Mouse (Mus musculus) stomach, postnatal 0 days (tissue): ENCODE data around the gene Scimp. TPM values are rescaled to one million over a fixed set of nuclear protein-coding genes. Genes with fewer than 3 reads are reported as not detected.
"Not testable (repeated sequence)": the region's sequence is repeated elsewhere in the genome, so short reads cannot be mapped to it uniquely, and the experiment has no call there.

Experiments
- ATAC-seq: fragments of 200-750 bp; cut with Nextera tagmentation; 2 replicates; pipeline ENCODE4 v1.8.0; 2017; ENCODE audit not compliant: low FRiP score, low TSS enrichment
- DNase-seq: peaks from one replicate; pipeline ENCODE4 v3.0.0-alpha.2; 2016; ENCODE audit warnings: low spot score
- H3K27ac ChIP-seq: fragments of 300-500 bp; sonication (generic); replicated peaks from 2 replicates; pipeline ENCODE4 v1.5.1; 2014; ENCODE audit warnings: mild to moderate bottlenecking, control low read depth
- H3K27me3 ChIP-seq: fragments of 300-500 bp; sonication (generic); 2 replicates; pipeline ENCODE4 v1.6.1; 2014; ENCODE audit warnings: low read length; ENCODE audit not compliant: control insufficient read depth, insufficient read depth
- H3K36me3 ChIP-seq: fragments of 300-500 bp; sonication (generic); 2 replicates; pipeline ENCODE4 v1.6.1; 2014; ENCODE audit warnings: low read length, mixed read lengths; ENCODE audit not compliant: control insufficient read depth, insufficient read depth
- H3K4me1 ChIP-seq: fragments of 300-500 bp; sonication (generic); replicated peaks from 2 replicates; pipeline ENCODE4 v1.6.1; 2014; ENCODE audit warnings: antibody characterized with exemption; ENCODE audit not compliant: control insufficient read depth, insufficient read depth
- H3K4me2 ChIP-seq: fragments of 300-500 bp; sonication (generic); replicated peaks from 2 replicates; pipeline ENCODE4 v1.6.1; 2014; ENCODE audit warnings: low read depth, mild to moderate bottlenecking, control low read depth, moderate library complexity
- H3K4me3 ChIP-seq: fragments of 300-500 bp; sonication (generic); 2 replicates; pipeline ENCODE4 v1.5.1; 2014; ENCODE audit warnings: low read depth, low read length, control low read depth
- H3K9ac ChIP-seq: fragments of 300-500 bp; sonication (generic); 2 replicates; pipeline ENCODE4 v1.6.1; 2014; ENCODE audit warnings: mild to moderate bottlenecking, low read length, control low read depth, mixed read lengths
- H3K9me3 ChIP-seq: fragments of 300-500 bp; sonication (generic); 2 replicates; pipeline ENCODE4 v1.6.1; 2016; ENCODE audit warnings: low read length; ENCODE audit not compliant: control insufficient read depth
- CTCF ChIP-seq: IDR thresholded peaks from 2 replicates; pipeline ENCODE4 v1.5.1; 2016; ENCODE audit warnings: antibody characterized with exemption, low read depth, mild to moderate bottlenecking, moderate library complexity
- EP300 ChIP-seq: optimal IDR thresholded peaks from 2 replicates; pipeline ENCODE3; 2016; ENCODE audit warnings: antibody characterized with exemption
- WGBS: fragments of 180-500 bp; shearing (Covaris S2); extraction: QIAGEN DNeasy Blood & Tissue Kit; methylation state at CpG from one replicate; pipeline ENCODE4 v1.1.7; 2014; 5-methylcytosine and 5-hydroxymethylcytosine counted together
- polyA plus RNA-seq: library from polyadenylated mRNA; unstranded; fragments of >200 nt; fragmentation: Nextera tagmentation; extraction: Ambion mirVana; gene quantifications from 2 replicates; pipeline ENCODE4 v1.2.1, GENCODE M21; 2015

Scimp gene
- polyA plus RNA-seq, 1 experiment from 2014 or later: 0.63 TPM

DNA sequence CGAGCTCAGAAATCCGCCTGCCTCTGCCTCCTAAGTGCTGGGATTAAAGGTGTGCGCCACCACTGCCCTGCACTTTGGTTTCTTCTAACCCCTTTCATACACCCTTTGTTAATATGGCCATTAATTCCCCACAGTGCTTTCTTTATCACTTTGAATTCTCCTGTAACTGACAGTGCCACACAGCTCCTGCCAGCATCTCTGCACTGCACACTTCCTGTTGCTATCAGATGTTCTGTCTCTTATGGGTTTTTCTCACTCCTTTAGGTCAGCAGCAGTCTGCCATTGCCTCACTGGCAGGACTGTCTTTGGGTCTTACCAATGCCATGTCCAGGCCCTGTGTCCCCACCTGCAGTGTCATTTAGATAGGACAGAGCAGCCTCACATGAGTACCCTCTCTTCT lies 41.6 kb downstream of the Scimp start:
- WGBS: 96% methylated on average over 3 of the region's 3 CpGs
- no peaks in the 10 kb centered on the region for H3K9me3 ChIP-seq
- no peak overlapping the region for H3K27ac ChIP-seq
- H3K4me3 ChIP-seq: no peak overlapping the region
- TF ChIP-seq CTCF: no peak
- no peak for TF ChIP-seq EP300
- DNase-seq (no peak), ATAC-seq (no peak)
- H3K9ac ChIP-seq: no peak overlapping the region
- H3K4me2 ChIP-seq: no peak overlapping the region
- H3K4me1 ChIP-seq: no peaks in the 10 kb centered on the region
- H3K27me3 ChIP-seq: no peaks in the 10 kb centered on the region
- H3K36me3 ChIP-seq: peaks cover 7% of the 10 kb centered on the region; the same call in 1 of the 2 replicates

DNA sequence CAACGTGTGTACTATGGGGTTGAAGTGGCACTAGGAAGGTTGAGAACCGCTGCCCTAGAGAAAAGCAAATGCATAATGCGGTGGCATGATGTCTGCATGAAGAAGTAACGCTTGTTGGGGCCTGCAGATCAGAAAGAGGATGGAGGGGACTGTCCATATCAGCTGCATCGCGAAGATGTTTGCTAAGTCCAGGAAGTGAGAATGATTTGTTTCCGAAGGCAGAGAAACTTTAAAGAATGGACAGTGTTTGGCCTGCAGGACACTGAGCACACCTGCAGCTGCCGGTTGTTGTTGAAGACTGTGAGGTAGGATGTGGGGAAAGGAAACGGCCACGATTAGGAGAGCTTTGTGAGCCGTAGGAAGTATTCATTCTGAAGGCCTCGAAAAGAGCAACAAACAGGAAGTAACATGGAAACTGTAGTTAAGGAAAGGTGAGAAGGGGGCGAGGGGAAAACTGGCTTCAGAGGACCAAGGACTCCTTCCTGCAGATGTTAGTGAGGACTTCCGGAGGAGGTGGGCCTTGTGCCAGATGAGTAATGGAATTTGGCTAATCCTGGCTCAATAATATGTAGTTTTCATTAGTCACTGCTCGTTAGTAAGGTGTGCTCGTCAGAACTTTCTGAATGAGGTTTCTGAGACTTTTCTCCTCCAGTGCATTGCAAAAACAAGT lies 46.5 kb downstream of the Scimp start:
- no peaks in the 10 kb centered on the region; the same call in 1 of the 2 replicates for H3K36me3 ChIP-seq
- ATAC-seq (no peak), DNase-seq (no peak)
- no peak overlapping the region for H3K4me3 ChIP-seq
- no peak overlapping the region; the same call in 1 of the 2 replicates for H3K27ac ChIP-seq
- no peak overlapping the region for H3K9ac ChIP-seq
- no peak overlapping the region for H3K4me2 ChIP-seq
- WGBS: 61% methylated on average over 16 of the region's 16 CpGs
- H3K27me3 ChIP-seq: no peaks in the 10 kb centered on the region
- peaks cover 2% of the 10 kb centered on the region; the same call in 1 of the 2 replicates for H3K4me1 ChIP-seq
- no peak for TF ChIP-seq EP300
- TF ChIP-seq CTCF: no peak
- no peaks in the 10 kb centered on the region for H3K9me3 ChIP-seq

GRCm38 (mm10) chr11:70763936-70764808 lies 48.2 kb downstream of the Scimp start, which contains the start of gene Zfp3:
Zfp3 (plus strand) TSS chr11:70764209.
- WGBS: under 1% methylated on average over 67 of the region's 78 CpGs
- no peaks in the 10 kb centered on the region for H3K27me3 ChIP-seq
- no peaks in the 10 kb centered on the region for H3K9me3 ChIP-seq
- ATAC-seq (peak; percentile 89), DNase-seq (peak; percentile 87)
- peaks cover 2% of the 10 kb centered on the region; the same call in 1 of the 2 replicates for H3K4me1 ChIP-seq
- H3K4me2 ChIP-seq: peak within 1 kb of the TSS; percentile 74
- H3K4me3 ChIP-seq: peak within 1 kb of the TSS; percentile 65
- H3K27ac ChIP-seq: peak within 1 kb of the TSS; percentile 61
- H3K36me3 ChIP-seq: no peaks in the 10 kb centered on the region
- TF ChIP-seq EP300 (no peak), CTCF (0 out of 2 replicates have a peak, but pooled peaks have one; percentile 6)
- peak within 1 kb of the TSS; percentile 77 for H3K9ac ChIP-seq

DNA sequence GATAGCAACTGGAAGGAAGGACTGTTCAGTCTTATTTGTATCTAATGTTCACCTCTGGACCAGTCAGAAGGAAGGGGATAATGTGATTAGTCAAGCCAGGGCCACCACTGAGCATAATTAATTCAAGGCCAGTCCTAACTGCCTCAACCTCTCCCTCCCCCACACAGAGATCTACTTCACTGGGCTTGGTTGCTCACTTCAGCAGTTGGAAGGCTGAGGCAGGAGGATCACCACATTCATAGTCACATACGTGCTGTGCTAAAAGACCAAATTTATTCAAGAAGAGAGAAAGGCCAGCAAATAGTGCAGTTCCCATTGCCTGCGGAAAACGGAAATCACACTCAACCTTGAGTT lies 48.8 kb downstream of the Scimp start:
- Histone ChIP-seq H3K4me1 (peaks cover 2% of the 10 kb centered on the region; the same call in 1 of the 2 replicates), H3K36me3 (no peaks in the 10 kb centered on the region), H3K27me3 (no peaks in the 10 kb centered on the region), H3K4me3 (peak overlapping the region; percentile 65), H3K27ac (peak overlapping the region; percentile 61), H3K9ac (peak overlapping the region; percentile 77), H3K4me2 (peak overlapping the region; percentile 74), H3K9me3 (no peaks in the 10 kb centered on the region)
- 27% methylated on average over 3 of the region's 3 CpGs for WGBS
- DNase-seq: no peak
- no peak; the same call in 1 of the 2 replicates for ATAC-seq
- TF ChIP-seq CTCF (no peak), EP300 (no peak)

GRCm38 (mm10) chr11:70762641-70763040 lies 49.7 kb downstream of the Scimp start:
- TF ChIP-seq EP300 (no peak), CTCF (no peak)
- no peak overlapping the region for H3K4me2 ChIP-seq
- no peak overlapping the region for H3K4me3 ChIP-seq
- 86% methylated on average over 9 of the region's 9 CpGs for WGBS
- no peak overlapping the region for H3K27ac ChIP-seq
- H3K4me1 ChIP-seq: peaks cover 2% of the 10 kb centered on the region; the same call in 1 of the 2 replicates
- ATAC-seq: no peak
- no peaks in the 10 kb centered on the region for H3K36me3 ChIP-seq
- no peak for DNase-seq
- no peaks in the 10 kb centered on the region for H3K9me3 ChIP-seq
- H3K9ac ChIP-seq: no peak overlapping the region
- H3K27me3 ChIP-seq: no peaks in the 10 kb centered on the region

GRCm38 (mm10) chr11:70760446-70760845 lies 51.9 kb downstream of the Scimp start:
- H3K27me3 ChIP-seq, H3K4me1 ChIP-seq, H3K27ac ChIP-seq, ATAC-seq, DNase-seq, H3K9me3 ChIP-seq, H3K4me3 ChIP-seq, H3K4me2 ChIP-seq, H3K9ac ChIP-seq, H3K36me3 ChIP-seq: not testable (repeated sequence)
- 60% methylated on average over 3 of the region's 3 CpGs for WGBS
